ENCODE assay signal across 9 mouse cellular contexts in genomic region chr12:102384819-102385218, GRCm38 (mm10). TPM values are rescaled to one million over a fixed set of nuclear protein-coding genes. Genes with fewer than 3 reads are reported as not detected.
DNase-seq lines count a peak whose midpoint lies in the region; ATAC-seq and TF ChIP-seq lines count a peak whose summit lies in the region.
"Had no signal": no experiment of that assay in that cellular context is flagged by ENCODE, and none has a peak within 500 bp of the region (broad histone marks: within the 10 kb centered on the region; RNA-seq: fewer than 3 reads in every experiment).

No protein-coding gene starts in this region.

- TF ChIP-seq CTCF in kidney, adult 2 months (conservative IDR thresholded peaks at IDR 0.05; ENCODE audit: insufficient read depth, insufficient read length, low read depth, low read length) = peak; percentile 58
- TF ChIP-seq CTCF in E14TG2a.4 (conservative IDR thresholded peaks at IDR 0.05; ENCODE audit: low read length) = peak; percentile 95
- peak; percentile 6; the same call in 1 of the 2 replicates for TF ChIP-seq CTCF in bone marrow macrophage, adult 2 months (IDR thresholded peaks at IDR 0.05; ENCODE audit: low read depth, low read length)

- ATAC-seq in kidney, embryonic 15.5 days (replicated peaks; ENCODE audit: low FRiP score) = no peak
- peak; percentile 54; the same call in 1 of the 2 replicates for ATAC-seq in frontal cortex, adult (ENCODE audit: low TSS enrichment)
- ATAC-seq in erythroid progenitor cell, adult 5-6 weeks (replicated peaks; ENCODE audit: low FRiP score, poor library complexity, severe bottlenecking) = no peak

- H3K4me2 ChIP-seq in kidney, embryonic 15.5 days = no peak overlapping the region

- H3K36me3 ChIP-seq in kidney, adult 2 months (ENCODE audit: control insufficient read depth, insufficient read depth, low read length) = no peaks in the 10 kb centered on the region
- H3K36me3 ChIP-seq in kidney, embryonic 15.5 days = peaks cover 42% of the 10 kb centered on the region
- no peaks in the 10 kb centered on the region for H3K36me3 ChIP-seq in E14TG2a.4 (ENCODE audit: insufficient read depth, low read length)

- H3K4me3 ChIP-seq in kidney, adult 2 months (ENCODE audit: insufficient read depth, low read depth, low read length) = no peak overlapping the region
- no peak overlapping the region for H3K4me3 ChIP-seq in kidney, embryonic 15.5 days (replicated peaks)
- no peak overlapping the region for H3K4me3 ChIP-seq in E14TG2a.4 (replicated peaks; ENCODE audit: low read length)
- H3K4me3 ChIP-seq in bone marrow macrophage, adult 2 months (ENCODE audit: insufficient read depth, low read length) = no peak overlapping the region
- H3K4me3 ChIP-seq: erythroblast, embryonic 14.5 days had no signal

- no peaks in the 10 kb centered on the region for H3K9me3 ChIP-seq in kidney, embryonic 15.5 days (replicated peaks)
- no peaks in the 10 kb centered on the region for H3K9me3 ChIP-seq in E14TG2a.4 (ENCODE audit: low read length)

- no peak overlapping the region for H3K9ac ChIP-seq in kidney, embryonic 15.5 days

- intact Hi-C loops in left cerebral cortex, postnatal 36 days (cut with DNase I) = loop anchor here (5.0 to 10.0 kb wide), 4 partner anchors 130 to 398 kb away; partner anchors contain the start of gene Slc24a4

- WGBS in kidney, adult 2 months = 22% methylated on average over 3 of the region's 3 CpGs
- WGBS in kidney, embryonic 15.5 days = 26% methylated on average over 3 of the region's 3 CpGs

- peak; percentile 34 for DNase-seq in kidney, adult 2 months
- peak; percentile 18 to 41 for DNase-seq in left cerebral cortex, postnatal 36 days (ENCODE audit: low spot score in 2 of 2)
- peak; percentile 75 for DNase-seq in naive thymus-derived CD4-positive, alpha-beta T cell, adult 2 months (ENCODE audit: low read depth)

- H3K4me1 ChIP-seq in kidney, adult 2 months (ENCODE audit: control insufficient read depth, insufficient read depth, low read length) = no peaks in the 10 kb centered on the region
- H3K4me1 ChIP-seq in kidney, embryonic 15.5 days = no peaks in the 10 kb centered on the region
- peaks cover 7% of the 10 kb centered on the region for H3K4me1 ChIP-seq in E14TG2a.4 (replicated peaks; ENCODE audit: low read depth, low read length)
- peaks cover 6% of the 10 kb centered on the region for H3K4me1 ChIP-seq in bone marrow macrophage, adult 2 months (ENCODE audit: control insufficient read depth, insufficient read depth, low read length)

- no peak for TF ChIP-seq POLR2A in kidney, adult 2 months (IDR thresholded peaks at IDR 0.05; ENCODE audit: low read depth, low read length)
- TF ChIP-seq POLR2A in bone marrow macrophage, adult 2 months (IDR thresholded peaks at IDR 0.05; ENCODE audit: borderline replicate concordance, low read depth, low read length) = no peak

- no peaks in the 10 kb centered on the region for H3K27me3 ChIP-seq in kidney, adult 2 months (replicated peaks; ENCODE audit: control insufficient read depth, insufficient read depth, low read length)
- H3K27me3 ChIP-seq in kidney, embryonic 15.5 days = no peaks in the 10 kb centered on the region
- H3K27me3 ChIP-seq in E14TG2a.4 (ENCODE audit: insufficient read depth, low read length) = peaks cover 22% of the 10 kb centered on the region

- H3K27ac ChIP-seq in kidney, adult 2 months (ENCODE audit: insufficient read depth, low read depth, low read length) = no peak overlapping the region
- no peak overlapping the region for H3K27ac ChIP-seq in kidney, embryonic 15.5 days
- H3K27ac ChIP-seq in bone marrow macrophage, adult 2 months (ENCODE audit: insufficient read depth, low read depth, low read length) = no peak overlapping the region

RNA-seq across cellular contexts. Expression of gene Lgmn, which starts 54.8 kb away (rescaled TPM):
- 1,163 and 1,191 TPM in 2 replicates for polyA plus RNA-seq in kidney, adult 2 months (2012; rRNA removed)
- 120 and 121 TPM in 2 replicates for polyA plus RNA-seq in kidney, embryonic 15.5 days (2015; fragmentation: Nextera tagmentation; extraction: Ambion mirVana)
- polyA plus RNA-seq in bone marrow macrophage, adult 2 months (2012; ENCODE audit: insufficient read depth, insufficient read length, missing spikeins) = 1,528 and 1,623 TPM in 2 replicates
- total RNA-seq in left cerebral cortex, postnatal 36 days (2021) = 100 to 1,000 TPM; 101 to 114 TPM
- 16.3 and 28.1 TPM in 2 replicates for total RNA-seq in erythroid progenitor cell, adult 5-6 weeks (2015; ENCODE audit: low replicate concordance)
- 13.1 and 17.7 TPM in 2 replicates for total RNA-seq in erythroid progenitor cell, adult 5-6 weeks (2017; ENCODE audit: low replicate concordance)

Comparison
In these comparisons a context has a peak if more than half of its experiments do, and no peak if none do; other contexts are left out.
1. CTCF ChIP-seq: peak in every context shown above with its lines; median percentile 95 in E14TG2a.4; 58 in kidney, adult 2 months; 6 in bone marrow macrophage, adult 2 months.